Mouse (Mus musculus) CH12.LX (cell line): Measurements from ENCODE around the gene Rbm44. TPM values are rescaled to one million over a fixed set of nuclear protein-coding genes. Genes with fewer than 3 reads are reported as not detected.

Experiments
- DNase-seq: peaks from one replicate; pipeline ENCODE4 v3.0.0-alpha.2; 2013; ENCODE audit errors: extremely low read depth
- H3K27ac ChIP-seq: 2 replicates; pipeline ENCODE4 v1.5.1; 2012; ENCODE audit warnings: low read depth, mild to moderate bottlenecking, control low read depth, moderate library complexity; ENCODE audit not compliant: insufficient read depth
- H3K27me3 ChIP-seq: replicated peaks from 2 replicates; pipeline ENCODE3; 2012; ENCODE audit warnings: inconsistent platforms
- H3K36me3 ChIP-seq, 2 experiments: replicated peaks in 1 of 2; 2 replicates each; pipeline versions ENCODE3 to v1.6.1; 2012; ENCODE audit warnings: inconsistent platforms in 1 of 2, low read length in 1 of 2, mild to moderate bottlenecking in 1 of 2, mixed read lengths in 1 of 2, moderate library complexity in 1 of 2; ENCODE audit not compliant: control insufficient read depth in 1 of 2, insufficient read depth in 1 of 2
- H3K4me1 ChIP-seq, 2 experiments: 2 replicates each; pipeline ENCODE4 v1.6.1; 2012; ENCODE audit warnings: inconsistent platforms in 1 of 2, moderate library complexity in 1 of 2; ENCODE audit not compliant: insufficient read depth in 2 of 2, control insufficient read depth in 1 of 2
- H3K4me2 ChIP-seq: 2 replicates; pipeline ENCODE4 v1.6.1; 2012; ENCODE audit warnings: low read depth, mild to moderate bottlenecking, control low read depth; ENCODE audit not compliant: poor library complexity, insufficient read depth, severe bottlenecking
- H3K4me3 ChIP-seq, 3 experiments: fragments of 150-350 bp in 1 of 3; sonication (generic) in 1 of 3; replicated peaks in 1 of 3; 2 replicates each; pipeline versions ENCODE3 to v1.5.1; 2011 to 2012; ENCODE audit warnings: low read depth in 2 of 3, low read length in 2 of 3, mild to moderate bottlenecking in 2 of 3, moderate library complexity in 2 of 3, control low read depth in 1 of 3, improper control_type of control experiment in 1 of 3, inconsistent platforms in 1 of 3, mixed read lengths in 1 of 3; ENCODE audit not compliant: poor library complexity in 1 of 3
- H3K79me2 ChIP-seq: replicated peaks from 2 replicates; pipeline ENCODE4 v1.6.1; 2012; ENCODE audit warnings: mild to moderate bottlenecking, moderate library complexity; ENCODE audit not compliant: control insufficient read depth, poor library complexity, insufficient read depth, severe bottlenecking; ENCODE audit errors: extremely low read depth
- H3K9ac ChIP-seq: 2 replicates; pipeline ENCODE4 v1.6.1; 2012; ENCODE audit warnings: low read depth, mild to moderate bottlenecking, control low read depth, moderate library complexity; ENCODE audit not compliant: insufficient read depth
- H3K9me3 ChIP-seq: replicated peaks from 2 replicates; pipeline ENCODE3; 2012; ENCODE audit warnings: low read length, inconsistent platforms, mixed read lengths
- CHD2 ChIP-seq: IDR thresholded peaks from 2 replicates; pipeline ENCODE4 v1.6.1; 2011; ENCODE audit warnings: low read length, improper control_type of control experiment
- CTCF ChIP-seq, 2 experiments: IDR thresholded peaks in 1 of 2; conservative IDR thresholded peaks in 1 of 2; 2 replicates each; pipeline ENCODE4 v1.5.1; 2011 to 2012; ENCODE audit warnings: low read depth in 2 of 2, low read length in 2 of 2, improper control_type of control experiment in 1 of 2, inconsistent platforms in 1 of 2, mild to moderate bottlenecking in 1 of 2, moderate library complexity in 1 of 2
- ELF1 ChIP-seq: IDR thresholded peaks from 2 replicates; pipeline ENCODE4 v1.6.1; 2014; ENCODE audit warnings: low read depth, mild to moderate bottlenecking, inconsistent platforms, low read length, improper control_type of control experiment
- HCFC1 ChIP-seq: IDR thresholded peaks from 2 replicates; pipeline ENCODE4 v1.6.1; 2012; ENCODE audit warnings: low read depth, mild to moderate bottlenecking, inconsistent platforms, low read length, improper control_type of control experiment
- IRF4 ChIP-seq: IDR thresholded peaks from 2 replicates; pipeline ENCODE4 v1.6.1; 2014; ENCODE audit warnings: low read depth, mild to moderate bottlenecking, inconsistent platforms, low read length, improper control_type of control experiment
- JUN ChIP-seq: IDR thresholded peaks from 2 replicates; pipeline ENCODE4 v1.6.1; 2011; ENCODE audit warnings: low read depth, mild to moderate bottlenecking, low read length, improper control_type of control experiment, moderate library complexity; ENCODE audit not compliant: insufficient read depth
- MAFK ChIP-seq: IDR thresholded peaks from 2 replicates; pipeline ENCODE4 v1.6.1; 2011; ENCODE audit warnings: low read length, improper control_type of control experiment; ENCODE audit not compliant: insufficient replicate concordance
- MAZ ChIP-seq: IDR thresholded peaks from 2 replicates; pipeline ENCODE4 v1.6.1; 2012; ENCODE audit warnings: low read depth, mild to moderate bottlenecking, inconsistent platforms, low read length, improper control_type of control experiment, moderate library complexity
- MEF2A ChIP-seq: IDR thresholded peaks from 2 replicates; pipeline ENCODE4 v1.6.1; 2014; ENCODE audit warnings: low read depth, mild to moderate bottlenecking, inconsistent platforms, low read length, improper control_type of control experiment, borderline replicate concordance
- MYC ChIP-seq: IDR thresholded peaks from 2 replicates; pipeline ENCODE4 v1.6.1; 2011; ENCODE audit warnings: low read depth, mild to moderate bottlenecking, improper control_type of control experiment, low read length
- NRF1 ChIP-seq: IDR thresholded peaks from 2 replicates; pipeline ENCODE4 v1.6.1; 2014; ENCODE audit warnings: low read depth, mild to moderate bottlenecking, inconsistent platforms, low read length, improper control_type of control experiment, moderate library complexity
- POLR2AphosphoS2 ChIP-seq: IDR thresholded peaks from 2 replicates; pipeline ENCODE4 v1.6.1; 2011; ENCODE audit warnings: low read depth, low read length, improper control_type of control experiment
- RAD21 ChIP-seq: IDR thresholded peaks from 2 replicates; pipeline ENCODE4 v1.6.1; 2011; ENCODE audit warnings: low read depth, mild to moderate bottlenecking, low read length, improper control_type of control experiment, moderate library complexity
- RCOR1 ChIP-seq: conservative IDR thresholded peaks from 2 replicates; pipeline ENCODE4 v1.6.1; 2012; ENCODE audit warnings: low read depth, mild to moderate bottlenecking, inconsistent platforms, low read length, improper control_type of control experiment
- SIN3A ChIP-seq: IDR thresholded peaks from 2 replicates; pipeline ENCODE4 v1.6.1; 2012; ENCODE audit warnings: low read length, improper control_type of control experiment, inconsistent platforms
- TCF12 ChIP-seq: IDR thresholded peaks from 2 replicates; pipeline ENCODE4 v1.6.1; 2014; ENCODE audit warnings: low read depth, mild to moderate bottlenecking, inconsistent platforms, low read length, improper control_type of control experiment
- UBTF ChIP-seq: IDR thresholded peaks from 2 replicates; pipeline ENCODE4 v1.6.1; 2012; ENCODE audit warnings: low read depth, mild to moderate bottlenecking, inconsistent platforms, low read length, improper control_type of control experiment, moderate library complexity
- ZKSCAN1 ChIP-seq: IDR thresholded peaks from 2 replicates; pipeline ENCODE4 v1.6.1; 2012; ENCODE audit warnings: low read depth, inconsistent platforms, low read length, improper control_type of control experiment, borderline replicate concordance
- ZMIZ1 ChIP-seq: IDR thresholded peaks from 2 replicates; pipeline ENCODE4 v1.6.1; 2012; ENCODE audit warnings: low read depth, mild to moderate bottlenecking, inconsistent platforms, low read length, improper control_type of control experiment
- dilution Hi-C: fragments of 300-500 bp; cut with MboI; formaldehyde crosslinking; loops from 2 replicates; pipeline ENCODE4 v1.14.3; 2020; ENCODE audit warnings: low sequenced_read_pairs; ENCODE audit not compliant: extremely low pct_unique_long_range_greater_than_20kb, extremely low pct_ligation_motif_present
- in situ Hi-C: fragments of 300-500 bp; cut with MboI; formaldehyde crosslinking; loops from 3 replicates; pipeline ENCODE4 v1.14.3; 2019; ENCODE audit warnings: low sequenced_read_pairs, low pct_ligation_motif_present, low pct_unique_long_range_greater_than_20kb, mixed read lengths
- polyA plus RNA-seq: library from polyadenylated mRNA; unstranded; fragments of >175 nt; gene quantifications from 2 replicates; pipeline ENCODE4 v1.2.1, GENCODE M21; 2012; ENCODE audit warnings: low read depth; ENCODE audit not compliant: insufficient read length
- total RNA-seq, 2 experiments: library from RNA; depleted of rRNA; stranded (reverse); fragments of 300-350 nt in 1 of 2; fragments of >200 nt in 1 of 2; gene quantifications; 2 replicates each; pipeline ENCODE4 v1.2.3; 2012 to 2014

The Rbm44 gene
- total and polyA plus RNA-seq, 3 experiments: 0.23 to 0.44 TPM; not detected in 1

- no peak for TF ChIP-seq ZKSCAN1
- no peak for TF ChIP-seq RAD21
- TF ChIP-seq TCF12: no peak
- no peak for TF ChIP-seq MAFK
- no peak for TF ChIP-seq JUN
- no peak for TF ChIP-seq POLR2AphosphoS2
- TF ChIP-seq MAZ: no peak
- TF ChIP-seq HCFC1: no peak
- no peak for TF ChIP-seq CTCF (conservative IDR thresholded peaks at IDR 0.05 in 1 of 2, IDR thresholded peaks at IDR 0.05 in 1 of 2; ENCODE audit: low read depth in 2 of 2, low read length in 2 of 2)
- TF ChIP-seq ZMIZ1: no peak
- no peak for TF ChIP-seq MEF2A
- no peak overlapping the region for H3K27ac ChIP-seq
- no peaks in the 10 kb centered on the region for H3K79me2 ChIP-seq
- peaks cover 9% of the 10 kb centered on the region for H3K9me3 ChIP-seq
- H3K36me3 ChIP-seq: peaks cover 29 to 49% of the 10 kb centered on the region in 2 experiments
- no peak overlapping the region for H3K4me2 ChIP-seq
- H3K27me3 ChIP-seq: no peaks in the 10 kb centered on the region
- H3K4me3 ChIP-seq: no peak overlapping the region
- in situ Hi-C loops: no loop called here
- no peak for DNase-seq
- no peaks in the 10 kb centered on the region for H3K4me1 ChIP-seq
- no peak overlapping the region for H3K9ac ChIP-seq
- dilution Hi-C loops: no loop called here
Measured at GRCm38 (mm10) chr1:91128849-91129248, 16.0 kb upstream of the Rbm44 start.

GRCm38 (mm10) chr1:91137036-91137435 is 7.9 kb upstream of the Rbm44 start:
- H3K27me3 ChIP-seq: no peaks in the 10 kb centered on the region
- no peaks in the 10 kb centered on the region for H3K79me2 ChIP-seq
- no peak overlapping the region for H3K9ac ChIP-seq
- TF ChIP-seq TCF12 (no peak), RCOR1 (no peak), SIN3A (no peak), CHD2 (no peak), ZMIZ1 (no peak), UBTF (no peak), ELF1 (no peak), JUN (no peak), NRF1 (no peak), MYC (no peak), IRF4 (no peak)
- TF ChIP-seq, all 38 proteins: peak for 0
- Histone ChIP-seq H3K4me3 (no peak overlapping the region), H3K36me3 (no peaks in the 10 kb centered on the region), H3K27ac (no peak overlapping the region), H3K9me3 (no peaks in the 10 kb centered on the region), H3K4me2 (no peak overlapping the region), H3K4me1 (no peaks in the 10 kb centered on the region)
- dilution Hi-C loops (no loop called here), in situ Hi-C loops (no loop called here)
- no peak for DNase-seq
